Mouse (Mus musculus): ENCODE measurements around the gene Batf2.

- no peak for TF ChIP-seq CHD2 (IDR thresholded peaks at IDR 0.05; ENCODE audit: low read depth, low read length)
- no peak for TF ChIP-seq HCFC1 (IDR thresholded peaks at IDR 0.05; ENCODE audit: borderline replicate concordance, insufficient read depth, low read length)
- TF ChIP-seq ZNF384 (IDR thresholded peaks at IDR 0.05; ENCODE audit: low read depth, low read length) = no peak
- TF ChIP-seq MAFK (IDR thresholded peaks at IDR 0.05; ENCODE audit: insufficient read depth, low read depth, low read length) = no peak
These were observed 39.6 kb upstream of the Batf2 start for GRCm38 (mm10) chr19:6101186-6101585.

Data from ES-E14 (cell line).